Mouse (Mus musculus) embryonic facial prominence, embryonic 14.5 days (tissue): ENCODE results near the gene Neb. TPM values are rescaled to one million over a fixed set of nuclear protein-coding genes. Genes with fewer than 3 reads are reported as not detected.

Source experiments
- microRNA-seq: library from miRNA; unstranded; fragments of <30 nt; microRNA quantifications from one replicate; pipeline ENCODE4, GENCODE M21; 2016; ENCODE audit warnings: borderline number of aligned reads
- polyA plus RNA-seq: library from polyadenylated mRNA; unstranded; fragments of >200 nt; fragmentation: Nextera tagmentation; extraction: Ambion mirVana; gene quantifications from 2 replicates; pipeline ENCODE4 v1.2.1, GENCODE M21; 2014

Neb gene
- polyA plus RNA-seq, 1 experiment from 2014 or later: 249 TPM

Small RNA genes lying within 50 kb of the gene (microRNA-seq; reads per million reads assigned to microRNA genes)
- gene Gm22095: not detected

Other genes with a start within 250 kb of the Neb start
- 66.8 and 71.4 TPM in 2 replicates for gene Arl5a, start 46.4 kb upstream of the Neb start, polyA plus RNA-seq